Mouse (Mus musculus): ENCODE data around the gene Gm42421.

Gm42421 gene

DNA sequence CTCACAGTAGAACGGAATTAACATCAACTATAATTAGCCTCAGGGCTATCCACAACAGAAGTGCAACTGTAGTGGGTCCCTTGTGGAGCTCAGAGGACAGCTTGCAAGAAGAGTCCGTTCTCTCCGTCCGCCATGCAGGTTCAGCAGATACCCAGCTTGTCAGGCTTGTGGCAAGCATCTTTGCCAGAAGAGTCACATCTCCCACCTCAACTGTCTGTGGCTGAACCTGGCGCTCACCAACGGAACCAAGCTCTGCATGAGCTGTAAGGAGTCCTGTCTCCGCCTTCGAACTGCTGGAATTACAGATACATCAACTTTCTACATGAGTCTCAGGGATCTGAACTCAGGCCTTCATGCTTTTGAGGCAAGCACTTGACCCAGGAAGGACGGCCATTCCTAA lies 8.2 kb downstream of the Gm42421 start:
- in situ Hi-C loops (cut with MseI, MboI), result no loop called here

- in situ Hi-C loops (cut with MseI, MboI), result no loop called here
Observed at GRCm38 (mm10) chr5:143941588-143941987, 13.6 kb downstream of the Gm42421 start.

DNA sequence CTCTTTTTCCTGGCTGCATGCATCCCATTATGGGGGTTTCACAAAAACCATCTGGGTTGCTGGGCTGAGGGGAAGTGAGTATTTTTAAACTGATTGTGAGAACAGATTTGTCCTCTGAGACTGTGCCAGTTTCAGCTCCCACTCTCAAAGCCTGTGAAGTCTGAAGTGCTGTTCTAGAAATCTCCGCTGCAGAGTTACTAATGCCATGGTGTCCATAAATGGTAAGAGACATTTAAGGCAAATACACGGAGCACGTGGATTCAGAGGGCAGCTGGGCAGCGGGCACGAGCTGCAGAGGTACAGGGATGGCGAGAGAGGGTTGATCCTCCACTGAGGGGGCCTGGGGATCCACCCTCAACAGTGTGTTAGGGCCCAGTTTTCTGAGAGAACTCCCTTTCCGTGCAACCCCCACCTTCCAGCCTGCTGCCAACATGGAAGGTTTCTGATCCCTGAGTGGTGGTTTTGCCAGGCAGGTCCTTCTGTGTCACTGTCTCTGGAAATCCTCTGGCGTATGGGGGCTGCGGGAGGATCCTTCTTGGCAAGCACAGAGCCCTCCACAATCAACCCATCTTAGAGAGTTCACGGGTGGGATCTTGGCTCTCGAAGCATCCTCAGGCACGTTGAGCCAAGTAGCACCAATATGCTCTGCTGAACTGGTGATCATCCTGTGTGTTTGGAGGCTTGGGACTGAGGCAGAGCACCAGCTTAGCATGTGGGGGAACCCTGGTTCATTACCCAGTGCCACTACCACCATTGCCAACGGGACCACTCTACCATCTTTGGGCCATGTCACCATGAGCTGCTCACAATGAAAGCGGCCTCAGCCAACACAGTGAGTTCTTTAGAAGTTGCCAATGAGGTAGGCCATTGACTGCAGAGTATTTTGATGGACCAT lies 15.5 kb downstream of the Gm42421 start:
- in situ Hi-C loops (cut with MseI, MboI), result no loop called here

GRCm38 (mm10) chr5:143948361-143948760 lies 20.4 kb downstream of the Gm42421 start:
- in situ Hi-C loops (cut with MseI, MboI), result no loop called here

DNA sequence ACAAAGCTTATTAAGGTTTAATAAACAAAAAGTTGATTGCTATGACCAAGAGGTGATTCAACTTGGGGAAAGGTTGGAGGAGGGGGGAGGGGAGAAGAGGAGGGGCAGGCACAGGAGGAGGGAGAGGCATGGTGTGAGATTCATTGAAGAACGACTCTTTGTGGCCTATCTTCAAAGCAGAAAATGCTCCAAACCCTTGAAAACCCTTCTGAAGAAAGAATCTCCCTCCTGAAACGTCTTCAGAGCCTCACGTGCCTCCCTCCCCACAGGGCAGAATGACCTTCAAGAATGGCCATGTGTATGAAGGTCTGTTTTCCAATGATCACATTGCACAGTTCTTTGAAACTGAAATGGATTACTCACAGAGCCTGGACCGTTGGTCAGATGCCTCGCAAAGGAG lies 22.0 kb downstream of the Gm42421 start:
- in situ Hi-C loops (cut with MseI, MboI), result no loop called here

- in situ Hi-C loops (cut with MseI, MboI), result no loop called here
Observed at GRCm38 (mm10) chr5:143957101-143957500, 29.1 kb downstream of the Gm42421 start.

DNA sequence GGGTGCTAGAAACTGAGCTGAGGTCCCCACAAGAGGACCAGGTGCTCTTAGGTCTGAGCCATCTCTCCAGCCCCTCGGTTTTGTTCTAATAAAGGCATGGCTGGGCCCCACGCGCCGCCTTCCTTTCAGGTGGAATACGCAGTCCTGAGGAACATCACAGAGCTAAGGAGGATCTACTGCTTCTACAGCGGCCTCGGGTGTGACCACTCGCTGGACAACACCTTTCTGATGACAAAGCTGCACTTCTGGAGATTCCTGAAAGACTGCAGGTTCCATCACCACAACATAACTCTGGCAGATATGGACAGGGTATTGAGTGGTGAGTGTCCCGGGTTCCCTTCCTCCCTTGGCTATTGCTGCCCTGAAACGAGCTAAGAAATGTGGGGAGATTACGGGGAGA lies 31.6 kb downstream of the Gm42421 start:
- in situ Hi-C loops (cut with MseI, MboI), result no loop called here

GRCm38 (mm10) chr5:143961176-143961575 lies 33.2 kb downstream of the Gm42421 start:
- in situ Hi-C loops (cut with MseI, MboI), result no loop called here

GRCm38 (mm10) chr5:143965586-143966345 lies 37.8 kb downstream of the Gm42421 start:
- in situ Hi-C loops (cut with MseI, MboI), result no loop called here

DNA sequence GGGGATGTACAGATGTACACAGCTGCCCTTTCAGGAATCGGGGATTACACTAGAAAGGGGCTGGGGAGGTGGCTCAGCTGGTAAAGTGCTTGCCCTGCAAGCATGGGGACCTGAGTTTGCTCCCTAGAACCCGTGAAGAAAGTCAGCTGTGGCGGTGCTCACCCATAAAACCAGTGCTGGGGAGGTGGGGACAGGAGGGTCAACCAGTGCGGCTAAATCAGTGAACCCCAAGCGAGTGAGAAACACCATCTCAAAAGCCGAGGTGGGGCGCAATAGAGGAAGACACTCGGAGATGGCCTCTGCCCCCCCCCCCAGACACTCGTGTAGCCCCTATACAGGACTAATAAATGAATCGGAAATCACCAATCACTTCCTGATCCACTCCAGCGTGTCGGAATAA lies 38.7 kb downstream of the Gm42421 start:
- in situ Hi-C loops (cut with MseI, MboI), result no loop called here

- in situ Hi-C loops (cut with MseI, MboI), result no loop called here
Observed at GRCm38 (mm10) chr5:143972628-143973027, 44.7 kb downstream of the Gm42421 start.

GRCm38 (mm10) chr5:143974931-143975630 lies 47.1 kb downstream of the Gm42421 start:
- in situ Hi-C loops (cut with MseI, MboI), result no loop called here

DNA sequence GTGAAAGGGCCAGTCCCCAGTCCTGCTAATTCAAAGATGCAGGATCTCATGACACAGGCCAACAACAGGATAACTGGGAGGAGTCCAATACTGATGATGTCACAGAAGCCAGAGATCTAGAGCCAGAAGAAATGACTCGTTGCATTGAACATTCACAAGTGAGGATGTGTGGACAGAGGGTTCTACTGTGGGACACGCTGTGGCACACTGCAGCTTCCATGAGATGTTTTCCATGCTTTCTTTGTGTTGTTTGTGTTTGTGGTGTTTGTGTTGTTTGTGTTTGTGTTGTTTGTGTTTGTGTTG lies 47.6 kb downstream of the Gm42421 start:
- in situ Hi-C loops (cut with MseI, MboI), result no loop called here

- in situ Hi-C loops (cut with MseI, MboI), result no loop called here
Observed at GRCm38 (mm10) chr5:143976232-143976631, 48.3 kb downstream of the Gm42421 start.

DNA sequence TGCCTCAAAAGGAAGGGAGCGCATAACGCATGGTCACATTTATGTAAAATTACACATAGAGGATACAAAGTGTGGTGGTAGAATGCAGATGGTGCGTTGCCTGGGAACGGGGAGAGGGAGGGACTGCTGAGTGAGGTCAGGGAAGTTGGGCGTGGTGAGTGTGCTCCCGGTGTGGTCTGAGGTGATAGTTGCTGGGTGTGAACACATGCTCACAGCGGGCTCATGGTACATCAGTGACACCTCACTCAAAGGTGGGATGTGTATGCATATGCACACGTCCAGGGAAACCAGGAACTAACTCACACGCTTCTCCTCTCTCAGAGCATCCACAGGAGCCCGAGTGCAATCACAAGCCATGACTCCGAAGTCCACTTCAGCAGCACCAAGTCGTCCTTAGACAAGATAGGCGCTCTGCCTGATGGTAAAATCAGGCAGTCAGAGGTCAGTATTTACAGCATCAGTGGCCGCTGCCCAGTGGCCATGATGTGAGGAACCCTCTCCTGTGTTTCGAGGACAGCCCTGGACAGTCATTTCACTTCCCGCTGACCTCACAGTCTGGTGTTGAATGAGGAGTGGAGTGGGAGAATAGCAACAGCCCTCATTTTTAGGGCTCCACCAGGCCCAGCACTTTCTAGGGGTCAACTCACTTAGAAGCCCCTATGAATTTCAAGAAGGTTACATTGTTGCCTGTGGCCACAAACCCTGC lies 48.9 kb downstream of the Gm42421 start:
- in situ Hi-C loops (cut with MseI, MboI), result no loop called here

DNA sequence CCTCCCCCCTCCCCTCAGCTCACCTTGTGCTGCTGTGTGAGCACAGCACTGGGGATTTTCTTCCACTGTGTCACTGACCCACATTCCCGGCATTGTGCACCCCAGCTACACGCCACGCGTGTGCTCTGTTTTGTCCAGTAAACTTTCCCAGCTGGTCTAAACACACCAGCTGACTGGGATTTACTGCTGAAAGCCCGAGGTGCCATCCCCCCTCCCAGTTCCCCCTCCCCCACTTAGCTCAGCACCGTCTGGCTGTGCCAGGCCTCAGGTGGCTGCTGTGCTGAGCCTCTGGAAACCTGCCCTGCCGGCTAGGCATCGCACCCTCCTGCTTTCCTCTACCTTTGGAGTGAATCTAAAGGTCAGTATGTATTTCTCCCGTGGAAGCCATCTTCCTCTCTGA lies 52.9 kb downstream of the Gm42421 start:
- in situ Hi-C loops (cut with MseI, MboI), result no loop called here

- in situ Hi-C loops (cut with MseI, MboI), result no loop called here
Observed at GRCm38 (mm10) chr5:143982361-143982760, 54.4 kb downstream of the Gm42421 start.

DNA sequence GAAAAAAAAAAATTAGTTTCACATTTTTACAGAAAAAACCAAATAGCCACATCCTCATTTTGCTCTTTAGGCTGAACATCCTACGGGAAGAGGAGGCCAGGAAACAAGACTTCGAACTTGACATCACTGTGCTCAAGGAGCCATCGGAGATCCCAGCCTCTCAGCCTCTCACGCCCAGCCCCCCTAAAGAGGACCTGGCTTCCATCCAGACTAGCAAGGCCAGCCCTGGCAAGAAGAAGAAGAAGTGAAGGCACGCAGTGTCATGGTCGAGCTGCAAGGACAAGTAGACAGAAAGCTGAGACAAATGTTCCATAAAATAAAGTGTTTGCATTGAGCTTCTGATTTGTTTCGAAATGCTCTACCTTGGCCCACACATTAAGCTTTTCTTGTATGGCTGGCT lies 57.4 kb downstream of the Gm42421 start:
- in situ Hi-C loops (cut with MseI, MboI), result no loop called here
